Mouse (Mus musculus) retina, embryonic 14.5 days (tissue): Measurements from ENCODE around the gene Tmub2.

Source experiments
- DNase-seq: peaks from one replicate; pipeline ENCODE4 v3.0.0-alpha.2; 2015; ENCODE audit warnings: low spot score

Tmub2 gene

GRCm38 (mm10) chr11:102308104-102308503 is 23.4 kb downstream of the Tmub2 start:
- DNase-seq, result no peak

- DNase-seq, result peak; percentile 99
Observed at GRCm38 (mm10) chr11:102308979-102309378, 24.2 kb downstream of the Tmub2 start.

- DNase-seq, result no peak
Observed at GRCm38 (mm10) chr11:102309821-102310617, 25.3 kb downstream of the Tmub2 start.

GRCm38 (mm10) chr11:102310768-102311695 is 26.3 kb downstream of the Tmub2 start:
- DNase-seq, result no peak

DNA sequence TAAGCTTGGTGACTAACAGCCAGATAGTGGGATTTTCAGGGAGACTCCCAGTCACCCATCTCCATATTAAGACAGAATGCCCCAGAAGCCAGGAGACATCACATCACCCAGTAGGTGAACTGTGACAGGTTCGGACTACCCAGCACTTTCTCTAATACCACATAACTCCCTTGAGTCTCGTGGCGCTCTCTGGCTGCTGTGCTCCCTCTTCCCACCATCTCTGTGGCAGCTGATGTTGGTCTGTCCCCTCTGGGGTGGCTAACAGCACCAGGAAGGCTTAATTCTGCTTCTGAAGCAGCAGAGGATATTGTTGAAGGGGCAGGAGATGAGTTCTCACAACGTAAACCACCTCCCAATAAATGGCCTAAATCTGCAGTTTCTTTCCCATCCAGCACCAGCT is 27.2 kb downstream of the Tmub2 start:
- DNase-seq, result no peak

- no peak for DNase-seq
Observed at GRCm38 (mm10) chr11:102312586-102312985, 27.9 kb downstream of the Tmub2 start.

DNA sequence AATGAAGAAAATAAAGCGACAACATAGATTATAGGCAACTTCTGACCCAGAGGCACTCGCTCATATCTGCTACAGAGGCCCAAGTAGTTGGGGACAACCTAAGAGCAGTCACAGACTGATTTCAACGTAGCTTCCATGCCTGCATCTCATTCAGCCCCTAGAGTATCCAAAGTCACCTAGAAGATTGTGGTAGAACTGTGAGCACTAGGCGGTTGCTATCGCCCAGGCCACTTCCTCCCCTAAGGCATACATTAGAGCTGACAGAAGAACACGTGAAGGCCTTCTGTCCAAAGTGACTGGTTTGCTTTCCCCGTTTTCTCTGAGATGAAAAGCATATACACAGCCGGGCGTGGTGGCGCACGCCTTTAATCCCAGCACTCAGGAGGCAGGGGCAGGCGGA is 29.6 kb downstream of the Tmub2 start:
- no peak for DNase-seq

GRCm38 (mm10) chr11:102315690-102316571 is 31.2 kb downstream of the Tmub2 start:
- DNase-seq, result peak; percentile 27

DNA sequence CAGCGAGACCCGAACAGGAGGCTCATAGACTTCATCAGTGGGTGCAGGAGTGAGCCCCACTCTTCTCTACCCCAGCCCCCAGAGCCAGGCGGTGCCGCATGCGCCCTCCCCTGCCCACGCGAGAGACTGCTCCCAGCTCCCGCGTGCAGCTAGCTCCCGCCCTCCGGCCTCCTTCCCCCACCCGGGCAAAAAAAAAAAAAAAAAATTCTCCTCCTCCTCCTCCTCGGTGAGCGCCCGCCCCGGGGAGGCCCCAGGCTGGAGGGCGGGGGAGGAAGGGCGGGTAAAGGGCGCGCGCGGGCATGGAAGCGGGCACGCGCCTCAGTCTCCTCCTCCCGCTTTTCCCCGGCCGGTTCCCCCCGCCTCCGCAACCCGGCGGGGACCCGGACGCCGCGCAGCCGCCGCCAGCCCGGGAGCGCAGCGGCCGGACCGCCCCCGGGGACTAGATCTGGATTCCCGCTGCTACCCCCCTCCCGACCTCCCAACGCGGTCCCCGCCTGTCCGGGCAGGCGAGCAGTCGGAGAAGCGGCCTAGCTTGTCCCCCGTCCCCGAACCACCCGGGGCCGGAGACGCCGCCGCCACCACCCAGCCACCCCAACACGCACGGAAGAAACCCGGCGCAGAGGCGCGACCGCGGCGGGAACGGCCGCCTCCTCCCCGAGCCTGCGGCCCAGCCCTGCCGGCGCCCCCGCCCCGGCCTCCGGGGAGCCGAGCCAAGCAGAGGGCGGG is 32.0 kb downstream of the Tmub2 start:
- DNase-seq, result peak; percentile 83

DNA sequence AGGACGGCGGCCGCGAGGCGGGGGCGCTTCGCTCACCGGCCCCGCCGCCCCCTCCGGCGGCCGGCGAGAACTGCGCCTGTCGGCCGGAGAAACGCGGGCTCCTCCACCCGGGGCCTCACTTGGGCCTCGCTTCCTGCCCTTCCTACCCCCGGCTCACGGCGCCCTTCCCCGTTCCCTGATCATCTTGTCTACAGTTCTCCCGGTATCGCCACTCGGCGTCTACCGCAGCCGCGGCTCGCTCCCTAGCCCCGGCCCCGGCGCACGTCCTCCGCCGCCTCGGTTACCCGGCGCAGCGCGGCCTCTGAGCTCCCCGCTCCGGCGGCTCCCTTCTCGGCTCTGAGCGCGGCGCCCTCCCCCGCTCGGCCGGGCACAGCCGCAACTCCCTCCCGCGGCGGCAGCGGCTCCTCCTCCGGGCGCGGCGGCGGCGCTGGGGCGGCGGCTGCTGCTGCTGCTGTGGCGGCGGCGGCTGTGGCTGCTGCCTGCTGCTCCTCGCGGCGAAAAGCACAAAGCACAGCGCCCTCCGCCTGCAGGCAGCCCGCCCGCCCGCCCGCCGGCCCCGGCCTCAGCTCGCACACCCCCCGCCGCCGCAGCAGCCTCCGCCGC is 32.7 kb downstream of the Tmub2 start:
- peak; percentile 72 for DNase-seq

- peak; percentile 71 for DNase-seq
Observed at GRCm38 (mm10) chr11:102317901-102318575, 33.3 kb downstream of the Tmub2 start.

- peak; percentile 61 for DNase-seq
Observed at GRCm38 (mm10) chr11:102318576-102319409, 34.1 kb downstream of the Tmub2 start.

- peak; percentile 84 for DNase-seq
Observed at GRCm38 (mm10) chr11:102319410-102319792, 34.7 kb downstream of the Tmub2 start, which contains the start of gene Ubtf. Ubtf (minus strand) TSS chr11:102319742.

- peak; percentile 73 for DNase-seq
Observed at GRCm38 (mm10) chr11:102319941-102320685, 35.4 kb downstream of the Tmub2 start.

GRCm38 (mm10) chr11:102320686-102321005 is 35.9 kb downstream of the Tmub2 start:
- peak; percentile 61 for DNase-seq

DNA sequence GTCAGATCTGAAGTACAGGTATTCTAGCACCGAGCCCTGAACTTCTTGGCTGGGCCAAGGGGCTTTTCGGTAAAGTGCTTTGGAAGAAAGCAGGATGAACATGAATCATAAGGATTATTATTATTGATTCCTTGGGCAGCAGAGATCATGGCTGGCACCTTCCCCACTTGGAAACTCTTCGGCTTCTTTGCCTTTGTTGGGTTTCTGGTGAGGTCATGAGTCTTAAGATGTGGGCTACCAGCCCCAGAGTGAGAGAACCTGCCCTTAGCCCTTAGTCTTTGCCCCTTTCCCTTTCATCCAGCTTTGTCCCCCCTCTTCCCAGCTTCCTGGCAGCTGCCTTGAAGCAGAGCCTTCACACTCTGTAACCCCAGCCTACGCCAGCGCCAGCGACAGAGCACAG is 37.2 kb downstream of the Tmub2 start:
- DNase-seq, result no peak

GRCm38 (mm10) chr11:102323516-102323915 is 38.8 kb downstream of the Tmub2 start:
- no peak for DNase-seq

GRCm38 (mm10) chr11:102327250-102327649 is 42.5 kb downstream of the Tmub2 start:
- DNase-seq, result no peak

GRCm38 (mm10) chr11:102327839-102328238 is 43.1 kb downstream of the Tmub2 start:
- DNase-seq, result no peak
